Mouse (Mus musculus): Measurements from ENCODE around the gene Micu2. TPM values are rescaled to one million over a fixed set of nuclear protein-coding genes. Genes with fewer than 3 reads are reported as not detected.
A peak's percentile ranks its signal among the peaks of the same experiment; 100 is the strongest.

Micu2 gene
- polyA plus RNA-seq (2015; fragmentation: Nextera tagmentation; extraction: Ambion mirVana): 92.9 and 95.1 TPM in 2 replicates

GRCm38 (mm10) chr14:57998526-57999401 is at the start of gene Micu2:
Gene Micu2, minus strand, starts transcription at chr14:57999262.
- H3K36me3 ChIP-seq: no peaks in the 10 kb centered on the region
- peak within 1 kb of the TSS; percentile 82 for H3K4me2 ChIP-seq
- peak; percentile 93 for ATAC-seq (ENCODE audit: insufficient number of reproducible peaks, low FRiP score, low TSS enrichment, low read depth)
- H3K27ac ChIP-seq: peak within 1 kb of the TSS; percentile 92
- H3K9me3 ChIP-seq: no peaks in the 10 kb centered on the region
- peak within 1 kb of the TSS; percentile 84 for H3K9ac ChIP-seq
- no peaks in the 10 kb centered on the region for H3K27me3 ChIP-seq
- 2% methylated on average over 69 of the region's 76 CpGs for WGBS
- peak within 1 kb of the TSS; percentile 93 for H3K4me3 ChIP-seq
- H3K4me1 ChIP-seq: peaks cover 11% of the 10 kb centered on the region

GRCm38 (mm10) chr14:58046639-58047284 is 47.7 kb upstream of the Micu2 start:
- H3K9me3 ChIP-seq: no peaks in the 10 kb centered on the region
- H3K27me3 ChIP-seq: no peaks in the 10 kb centered on the region
- no peaks in the 10 kb centered on the region for H3K36me3 ChIP-seq
- H3K4me2 ChIP-seq: no peak overlapping the region
- no peak overlapping the region for H3K27ac ChIP-seq
- no peak for ATAC-seq (ENCODE audit: insufficient number of reproducible peaks, low FRiP score, low TSS enrichment, low read depth)
- no peak overlapping the region for H3K4me3 ChIP-seq
- WGBS: 82% methylated on average over 4 of the region's 4 CpGs
- H3K4me1 ChIP-seq: no peaks in the 10 kb centered on the region
- H3K9ac ChIP-seq: no peak overlapping the region

DNA sequence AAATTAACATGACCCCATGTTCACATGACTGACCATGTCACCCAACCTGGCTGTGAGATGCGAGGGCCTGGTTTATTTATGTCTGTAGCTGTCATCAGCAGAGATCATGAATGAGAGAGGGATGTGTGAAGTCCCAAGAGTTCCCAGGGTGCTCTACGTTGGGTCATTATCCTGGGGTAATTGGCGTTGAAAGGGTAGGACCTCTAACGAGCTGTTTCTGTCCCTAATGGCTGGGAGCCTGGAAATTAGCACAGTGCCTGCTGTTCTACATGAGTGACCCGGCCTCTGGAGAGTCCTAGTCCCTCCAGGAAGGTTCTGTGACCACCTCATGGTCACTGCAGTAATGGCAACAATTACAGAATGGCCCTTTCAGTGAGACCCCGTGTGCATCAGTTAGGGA is 37.1 kb upstream of the Micu2 start:
- H3K36me3 ChIP-seq: no peaks in the 10 kb centered on the region
- no peak overlapping the region for H3K4me2 ChIP-seq
- H3K4me1 ChIP-seq: no peaks in the 10 kb centered on the region
- no peak overlapping the region for H3K27ac ChIP-seq
- H3K9me3 ChIP-seq: no peaks in the 10 kb centered on the region
- no peak overlapping the region for H3K9ac ChIP-seq
- no peak overlapping the region for H3K4me3 ChIP-seq
- 0 out of 2 replicates have a peak, but pooled peaks cover 3% of the 10 kb centered on the region for H3K27me3 ChIP-seq
- WGBS: 39% methylated on average over 6 of the region's 6 CpGs
- ATAC-seq (ENCODE audit: insufficient number of reproducible peaks, low FRiP score, low TSS enrichment, low read depth): no peak

DNA sequence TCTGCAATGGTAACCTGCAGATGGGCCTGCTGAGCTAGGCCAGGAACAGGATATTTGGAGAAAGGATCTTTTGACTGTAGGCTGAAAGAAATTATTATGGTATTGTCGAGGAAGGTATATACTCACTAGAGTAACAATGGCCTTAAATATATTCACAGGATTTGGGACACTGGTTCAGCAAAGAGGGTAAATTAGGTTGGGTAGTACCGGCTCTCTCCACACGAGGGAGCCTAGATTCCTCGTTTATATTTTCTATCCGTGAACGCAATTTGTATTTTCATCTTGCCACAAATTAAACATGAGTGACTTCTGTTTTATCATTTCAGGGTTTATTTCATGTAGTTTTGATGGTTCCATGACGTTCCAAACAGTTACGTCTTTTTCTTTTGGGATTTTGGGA is 35.5 kb upstream of the Micu2 start:
- Histone ChIP-seq H3K36me3 (no peaks in the 10 kb centered on the region), H3K27me3 (0 out of 2 replicates have a peak, but pooled peaks cover 3% of the 10 kb centered on the region), H3K9me3 (no peaks in the 10 kb centered on the region), H3K9ac (no peak overlapping the region), H3K4me2 (no peak overlapping the region), H3K27ac (no peak overlapping the region), H3K4me1 (no peaks in the 10 kb centered on the region), H3K4me3 (no peak overlapping the region)
- ATAC-seq (ENCODE audit: insufficient number of reproducible peaks, low FRiP score, low TSS enrichment, low read depth): no peak
- 8% methylated on average over 8 of the region's 8 CpGs for WGBS

- no peak overlapping the region for H3K4me3 ChIP-seq
- H3K27ac ChIP-seq: no peak overlapping the region; the same call in 1 of the 2 replicates
- H3K4me2 ChIP-seq: no peak overlapping the region
- H3K36me3 ChIP-seq: no peaks in the 10 kb centered on the region
- H3K27me3 ChIP-seq: no peaks in the 10 kb centered on the region
- ATAC-seq (ENCODE audit: insufficient number of reproducible peaks, low FRiP score, low TSS enrichment, low read depth): no peak
- H3K4me1 ChIP-seq: no peaks in the 10 kb centered on the region
- 48% methylated on average over 2 of the region's 2 CpGs for WGBS
- H3K9ac ChIP-seq: no peak overlapping the region
- H3K9me3 ChIP-seq: no peaks in the 10 kb centered on the region
Observed at GRCm38 (mm10) chr14:58018869-58019268, 19.8 kb upstream of the Micu2 start.

DNA sequence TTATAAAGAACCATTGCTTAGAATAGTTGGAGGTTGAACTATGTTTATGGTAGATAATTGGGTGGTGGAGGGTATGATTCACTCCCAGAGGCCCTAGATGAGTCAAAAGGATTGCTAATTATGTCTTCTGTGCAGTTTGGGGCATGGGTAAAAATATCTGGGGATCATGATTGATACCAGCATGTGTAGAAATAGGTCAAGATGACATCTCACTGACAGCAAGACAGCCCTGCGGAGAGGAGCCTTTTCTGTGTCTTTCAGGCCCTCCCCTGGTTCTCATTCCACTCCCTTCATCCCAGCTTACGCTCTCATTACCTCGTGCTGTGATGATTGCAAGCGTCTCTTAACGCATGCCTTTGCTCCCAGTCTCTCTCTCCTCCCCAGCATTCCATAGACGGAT is 4.8 kb upstream of the Micu2 start:
- no peaks in the 10 kb centered on the region for H3K9me3 ChIP-seq
- 64% methylated on average over 6 of the region's 6 CpGs for WGBS
- no peak overlapping the region for H3K27ac ChIP-seq
- ATAC-seq (ENCODE audit: insufficient number of reproducible peaks, low FRiP score, low TSS enrichment, low read depth): no peak
- H3K4me2 ChIP-seq: no peak overlapping the region
- H3K4me3 ChIP-seq: no peak overlapping the region
- peaks cover 4% of the 10 kb centered on the region for H3K4me1 ChIP-seq
- no peaks in the 10 kb centered on the region for H3K36me3 ChIP-seq
- no peaks in the 10 kb centered on the region for H3K27me3 ChIP-seq
- no peak overlapping the region for H3K9ac ChIP-seq

- H3K4me3 ChIP-seq: no peak overlapping the region
- H3K9me3 ChIP-seq: no peaks in the 10 kb centered on the region
- no peak overlapping the region for H3K9ac ChIP-seq
- 52% methylated on average over 1 of the region's 1 CpGs for WGBS
- no peak overlapping the region for H3K4me2 ChIP-seq
- H3K27me3 ChIP-seq: no peaks in the 10 kb centered on the region
- ATAC-seq (ENCODE audit: insufficient number of reproducible peaks, low FRiP score, low TSS enrichment, low read depth): no peak
- peaks cover 6% of the 10 kb centered on the region for H3K4me1 ChIP-seq
- H3K27ac ChIP-seq: no peak overlapping the region; the same call in 1 of the 2 replicates
- H3K36me3 ChIP-seq: no peaks in the 10 kb centered on the region
Observed at GRCm38 (mm10) chr14:58002161-58002560, 3.1 kb upstream of the Micu2 start.

DNA sequence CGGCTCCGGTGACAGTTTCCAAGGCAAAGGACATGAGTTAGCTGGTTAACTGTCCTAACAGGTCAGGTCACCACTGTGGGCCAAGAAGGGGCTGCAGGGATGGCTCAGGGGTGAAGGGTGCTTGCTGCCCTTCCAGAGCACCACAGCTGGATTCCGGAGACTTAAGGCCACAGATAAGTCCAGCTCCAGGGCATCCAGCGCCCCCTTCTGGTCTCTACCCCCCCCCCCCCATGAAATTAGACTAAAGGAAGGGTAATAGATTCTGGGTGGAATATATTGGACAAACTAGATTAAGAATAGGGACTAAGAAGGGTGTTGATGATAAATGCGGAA is 306 bp upstream of the Micu2 start:
- H3K9me3 ChIP-seq: no peaks in the 10 kb centered on the region
- H3K4me2 ChIP-seq: peak overlapping the region; percentile 82
- H3K36me3 ChIP-seq: no peaks in the 10 kb centered on the region
- no peaks in the 10 kb centered on the region for H3K27me3 ChIP-seq
- ATAC-seq (ENCODE audit: insufficient number of reproducible peaks, low FRiP score, low TSS enrichment, low read depth): no peak; the same call in 1 of the 2 replicates
- H3K27ac ChIP-seq: peak overlapping the region; percentile 92; the same call in 1 of the 2 replicates
- peak overlapping the region; percentile 93 for H3K4me3 ChIP-seq
- H3K9ac ChIP-seq: no peak overlapping the region
- H3K4me1 ChIP-seq: peaks cover 11% of the 10 kb centered on the region
- 29% methylated on average over 5 of the region's 5 CpGs for WGBS

DNA sequence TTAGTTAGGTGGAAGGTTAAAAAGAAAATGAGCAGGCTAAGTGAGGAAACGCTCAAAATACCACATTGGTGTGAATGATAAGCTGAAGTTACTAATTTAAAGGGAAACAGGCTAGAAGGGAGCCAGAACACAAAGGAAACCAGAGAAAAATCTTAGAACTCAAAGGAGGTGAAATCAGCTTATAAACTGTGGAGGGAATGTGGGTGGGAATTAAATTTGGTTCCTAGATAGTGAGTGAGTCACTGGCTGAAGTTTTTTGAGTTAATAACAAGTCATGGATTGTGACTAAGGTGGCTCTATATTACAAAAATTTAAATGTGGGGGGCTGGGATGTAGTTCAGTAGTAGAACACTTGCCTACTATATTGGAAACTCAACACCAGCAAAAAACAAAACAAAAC is 1.6 kb downstream of the Micu2 start:
- H3K27me3 ChIP-seq: no peaks in the 10 kb centered on the region
- H3K4me3 ChIP-seq: no peak overlapping the region
- no peak for ATAC-seq (ENCODE audit: insufficient number of reproducible peaks, low FRiP score, low TSS enrichment, low read depth)
- H3K36me3 ChIP-seq: 0 out of 2 replicates have a peak, but pooled peaks cover 3% of the 10 kb centered on the region
- H3K4me2 ChIP-seq: no peak overlapping the region
- WGBS: 76% methylated on average over 1 of the region's 1 CpGs
- no peak overlapping the region for H3K27ac ChIP-seq
- H3K9me3 ChIP-seq: no peaks in the 10 kb centered on the region
- H3K4me1 ChIP-seq: peaks cover 11% of the 10 kb centered on the region
- no peak overlapping the region for H3K9ac ChIP-seq

- WGBS: 86% methylated on average over 3 of the region's 3 CpGs
- peaks cover 11% of the 10 kb centered on the region for H3K4me1 ChIP-seq
- ATAC-seq (ENCODE audit: insufficient number of reproducible peaks, low FRiP score, low TSS enrichment, low read depth): no peak
Observed at GRCm38 (mm10) chr14:57996210-57996609, 2.9 kb downstream of the Micu2 start.

DNA sequence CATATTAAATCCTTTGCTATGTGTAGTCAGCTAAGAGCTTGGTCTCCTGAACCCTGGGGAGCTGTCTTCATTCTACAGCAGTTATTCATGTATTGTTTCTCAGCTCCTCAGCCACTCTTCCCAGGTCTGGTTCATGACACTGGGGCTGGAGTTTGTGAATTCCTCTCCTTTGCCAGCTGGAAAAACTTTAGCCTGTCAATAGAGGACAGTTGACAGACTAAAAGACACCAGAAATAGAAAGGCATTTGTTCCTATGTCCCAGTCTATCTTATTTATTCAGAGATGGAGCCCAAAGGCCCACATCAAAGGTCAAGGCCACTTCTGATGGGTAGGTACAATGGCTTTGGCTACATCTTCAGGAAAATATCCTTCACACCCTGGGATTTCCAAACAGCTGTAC is 7.3 kb downstream of the Micu2 start:
- no peak overlapping the region for H3K4me3 ChIP-seq
- H3K9me3 ChIP-seq: no peaks in the 10 kb centered on the region
- H3K4me2 ChIP-seq: no peak overlapping the region
- no peak overlapping the region for H3K27ac ChIP-seq
- H3K4me1 ChIP-seq: peaks cover 4% of the 10 kb centered on the region; the same call in 1 of the 2 replicates
- peaks cover 24% of the 10 kb centered on the region for H3K36me3 ChIP-seq
- ATAC-seq (ENCODE audit: insufficient number of reproducible peaks, low FRiP score, low TSS enrichment, low read depth): no peak
- no peaks in the 10 kb centered on the region for H3K27me3 ChIP-seq
- no peak overlapping the region for H3K9ac ChIP-seq

More at GRCm38 (mm10) chr14:57996210-57996609, 2.9 kb downstream of the Micu2 start:
- Histone ChIP-seq H3K4me3 (no peak overlapping the region), H3K9ac (no peak overlapping the region), H3K4me2 (no peak overlapping the region), H3K27ac (no peak overlapping the region), H3K36me3 (peaks cover 8% of the 10 kb centered on the region; the same call in 1 of the 2 replicates), H3K27me3 (no peaks in the 10 kb centered on the region), H3K9me3 (no peaks in the 10 kb centered on the region)

DNA sequence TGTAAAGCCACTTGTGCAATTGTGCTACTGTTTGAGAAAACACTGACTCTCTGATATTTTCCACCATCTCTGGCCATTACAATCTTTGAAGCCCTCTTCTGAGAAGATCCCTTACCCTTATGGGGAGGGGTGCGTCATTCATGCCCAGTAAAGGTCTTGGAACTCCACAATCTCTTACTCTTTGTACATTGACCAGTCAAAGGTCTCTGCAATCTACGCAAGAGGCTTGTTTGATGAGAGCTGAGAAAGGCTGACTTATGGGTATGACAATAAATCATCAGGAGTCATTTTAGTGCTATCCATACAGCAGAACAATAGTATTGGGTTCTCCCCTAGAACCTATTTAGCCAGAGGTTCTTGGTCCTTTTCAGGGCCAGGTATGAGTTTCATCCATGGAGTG is 9.9 kb downstream of the Micu2 start:
- Histone ChIP-seq H3K27me3 (no peaks in the 10 kb centered on the region), H3K4me3 (no peak overlapping the region), H3K9me3 (no peaks in the 10 kb centered on the region), H3K9ac (no peak overlapping the region), H3K4me2 (no peak overlapping the region), H3K36me3 (peaks cover 24% of the 10 kb centered on the region), H3K4me1 (no peaks in the 10 kb centered on the region), H3K27ac (no peak overlapping the region)
- ATAC-seq (ENCODE audit: insufficient number of reproducible peaks, low FRiP score, low TSS enrichment, low read depth): no peak
- 96% methylated on average over 2 of the region's 2 CpGs for WGBS

All from limb, embryonic 15.5 days (tissue).